Mouse (Mus musculus) hindbrain, postnatal 0 days (tissue): ENCODE results near the gene Wipf3. TPM values are rescaled to one million over a fixed set of nuclear protein-coding genes. Genes with fewer than 3 reads are reported as not detected.

Experiments used
- ATAC-seq: fragments of 200-750 bp; cut with Nextera tagmentation; 2 replicates; pipeline ENCODE4 v1.8.0; 2017; ENCODE audit warnings: mild to moderate bottlenecking, moderate TSS enrichment, moderate library complexity
- DNase-seq: peaks from one replicate; pipeline ENCODE4 v3.0.0-alpha.2; 2015; ENCODE audit warnings: low spot score
- H3K27ac ChIP-seq: fragments of 300-500 bp; sonication (generic); 2 replicates; pipeline ENCODE4 v1.5.1; 2014; ENCODE audit warnings: mild to moderate bottlenecking
- H3K27me3 ChIP-seq: fragments of 300-500 bp; sonication (generic); 2 replicates; pipeline ENCODE4 v1.6.1; 2014; ENCODE audit warnings: low read length, mixed read lengths; ENCODE audit not compliant: insufficient read depth
- H3K36me3 ChIP-seq: fragments of 300-500 bp; sonication (generic); 2 replicates; pipeline ENCODE4 v1.6.1; 2014; ENCODE audit warnings: low read length, mixed read lengths; ENCODE audit not compliant: insufficient read depth
- H3K4me1 ChIP-seq: fragments of 300-500 bp; sonication (generic); 2 replicates; pipeline ENCODE4 v1.6.1; 2014; ENCODE audit warnings: antibody characterized with exemption, low read length, mixed read lengths; ENCODE audit not compliant: insufficient read depth
- H3K4me2 ChIP-seq: fragments of 300-500 bp; sonication (generic); 2 replicates; pipeline ENCODE4 v1.6.1; 2014; ENCODE audit warnings: low read depth, mild to moderate bottlenecking, low read length, moderate library complexity, mixed read lengths
- H3K4me3 ChIP-seq: fragments of 300-500 bp; sonication (generic); 2 replicates; pipeline ENCODE4 v1.5.1; 2014; ENCODE audit warnings: low read length
- H3K9ac ChIP-seq: fragments of 300-500 bp; sonication (generic); replicated peaks from 2 replicates; pipeline ENCODE4 v1.6.1; 2014; ENCODE audit warnings: mild to moderate bottlenecking, low read length, moderate library complexity, mixed read lengths
- H3K9me3 ChIP-seq: fragments of 300-500 bp; sonication (generic); 2 replicates; pipeline ENCODE4 v1.6.1; 2016; ENCODE audit warnings: low read length, mixed read lengths
- CTCF ChIP-seq: IDR thresholded peaks from 2 replicates; pipeline ENCODE4 v1.5.1; 2016; ENCODE audit warnings: antibody characterized with exemption, control low read depth, low read depth
- WGBS: fragments of 180-500 bp; shearing (Covaris S2); extraction: QIAGEN DNeasy Blood & Tissue Kit; methylation state at CpG from one replicate; pipeline ENCODE4 v1.1.7; 2014; 5-methylcytosine and 5-hydroxymethylcytosine counted together
- polyA plus RNA-seq: library from polyadenylated mRNA; unstranded; fragments of >200 nt; fragmentation: Nextera tagmentation; extraction: Ambion mirVana; gene quantifications from 2 replicates; pipeline ENCODE4 v1.2.1, GENCODE M21; 2015
- total RNA-seq: library from RNA; depleted of rRNA; stranded (reverse); fragments of >200 nt; gene quantifications from 2 replicates; pipeline ENCODE4 v1.2.3, GENCODE M21; 2014

The Wipf3 gene
- total and polyA plus RNA-seq, 2 experiments from 2014 or later: 1.0 to 4.2 TPM

GRCm38 (mm10) chr6:54440658-54441057 lies 11.3 kb downstream of the Wipf3 start:
- 89% methylated on average over 6 of the region's 6 CpGs for WGBS
- Histone ChIP-seq H3K27ac (no peak overlapping the region), H3K4me1 (no peaks in the 10 kb centered on the region), H3K9ac (no peak overlapping the region), H3K9me3 (no peaks in the 10 kb centered on the region), H3K4me3 (no peak overlapping the region), H3K4me2 (no peak overlapping the region), H3K27me3 (no peaks in the 10 kb centered on the region), H3K36me3 (no peaks in the 10 kb centered on the region)
- TF ChIP-seq CTCF: no peak
- ATAC-seq (no peak), DNase-seq (no peak)

DNA sequence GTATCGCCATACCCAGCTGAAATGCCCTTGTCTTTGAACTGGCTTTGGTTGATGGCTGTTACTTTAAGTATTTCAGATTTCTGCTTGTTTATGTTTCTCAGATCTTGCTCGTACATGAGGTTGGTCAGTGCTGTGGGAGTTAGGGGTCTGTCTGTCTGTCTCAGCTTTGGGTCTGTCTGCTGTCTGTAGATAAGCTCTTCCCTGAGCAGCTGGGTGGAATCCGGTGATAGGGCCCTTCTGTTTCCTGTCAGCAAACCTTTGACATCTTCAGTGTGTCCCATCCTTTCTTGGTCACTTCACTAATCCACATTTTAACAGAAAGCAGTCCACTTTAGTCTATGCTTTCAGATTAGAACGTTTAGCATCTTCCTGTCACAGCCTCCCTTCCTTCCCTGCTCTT lies 14.3 kb downstream of the Wipf3 start:
- no peaks in the 10 kb centered on the region for H3K27me3 ChIP-seq
- H3K27ac ChIP-seq: no peak overlapping the region
- H3K4me3 ChIP-seq: no peak overlapping the region
- H3K36me3 ChIP-seq: no peaks in the 10 kb centered on the region
- H3K4me2 ChIP-seq: no peak overlapping the region
- no peak for ATAC-seq
- H3K9ac ChIP-seq: no peak overlapping the region
- no peak for DNase-seq
- no peaks in the 10 kb centered on the region for H3K9me3 ChIP-seq
- H3K4me1 ChIP-seq: no peaks in the 10 kb centered on the region
- WGBS: 83% methylated on average over 4 of the region's 4 CpGs
- no peak for TF ChIP-seq CTCF

- H3K4me1 ChIP-seq: no peaks in the 10 kb centered on the region
- WGBS: 66% methylated on average over 7 of the region's 7 CpGs
- no peak for TF ChIP-seq CTCF
- H3K9me3 ChIP-seq: no peaks in the 10 kb centered on the region
- H3K27ac ChIP-seq: no peak overlapping the region
- DNase-seq: no peak
- no peak overlapping the region for H3K9ac ChIP-seq
- no peak for ATAC-seq
- H3K4me2 ChIP-seq: no peak overlapping the region
- H3K36me3 ChIP-seq: no peaks in the 10 kb centered on the region
- no peak overlapping the region for H3K4me3 ChIP-seq
- no peaks in the 10 kb centered on the region for H3K27me3 ChIP-seq
Observed at GRCm38 (mm10) chr6:54444086-54444485, 14.7 kb downstream of the Wipf3 start.

DNA sequence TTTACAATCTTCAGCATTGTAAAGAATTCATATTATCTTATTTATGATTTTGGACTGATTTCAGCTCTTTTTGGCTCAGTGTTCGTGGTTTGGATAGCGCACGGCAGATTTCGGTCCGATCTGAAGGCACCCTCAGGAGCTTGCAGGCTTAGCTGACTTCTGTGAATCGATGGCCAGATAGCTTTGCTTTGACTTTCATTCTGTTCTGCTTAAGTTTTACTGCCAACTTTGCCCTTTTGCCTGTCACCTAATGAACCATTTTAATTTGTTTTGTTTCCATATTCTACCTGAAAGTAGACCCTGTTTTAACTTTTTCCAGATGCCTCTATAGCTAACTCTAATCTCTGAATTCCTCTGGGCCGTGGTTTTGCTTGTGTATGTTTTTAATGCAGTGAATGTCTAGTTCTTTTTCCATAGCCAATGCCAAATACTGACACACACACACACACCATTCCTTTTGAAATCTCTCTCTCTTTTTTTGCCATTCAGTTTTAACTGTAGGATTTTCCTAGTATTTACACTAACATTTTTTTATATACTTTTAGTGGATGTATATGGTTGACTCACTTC lies 15.9 kb downstream of the Wipf3 start:
- no peak overlapping the region for H3K9ac ChIP-seq
- no peak for TF ChIP-seq CTCF
- ATAC-seq (no peak), DNase-seq (no peak)
- no peaks in the 10 kb centered on the region for H3K27me3 ChIP-seq
- no peaks in the 10 kb centered on the region for H3K36me3 ChIP-seq
- H3K9me3 ChIP-seq: no peaks in the 10 kb centered on the region
- WGBS: 73% methylated on average over 7 of the region's 7 CpGs
- no peaks in the 10 kb centered on the region for H3K4me1 ChIP-seq
- H3K4me3 ChIP-seq: no peak overlapping the region
- no peak overlapping the region for H3K27ac ChIP-seq
- no peak overlapping the region for H3K4me2 ChIP-seq

- Histone ChIP-seq H3K4me1 (no peaks in the 10 kb centered on the region), H3K4me2 (no peak overlapping the region), H3K9ac (no peak overlapping the region), H3K9me3 (no peaks in the 10 kb centered on the region), H3K27ac (no peak overlapping the region), H3K36me3 (no peaks in the 10 kb centered on the region), H3K4me3 (no peak overlapping the region), H3K27me3 (no peaks in the 10 kb centered on the region)
- no peak for TF ChIP-seq CTCF
- 77% methylated on average over 4 of the region's 4 CpGs for WGBS
- DNase-seq (no peak), ATAC-seq (no peak)
Observed at GRCm38 (mm10) chr6:54447353-54447752, 17.9 kb downstream of the Wipf3 start.

- Histone ChIP-seq H3K4me2 (no peak overlapping the region), H3K27ac (no peak overlapping the region), H3K36me3 (no peaks in the 10 kb centered on the region), H3K9ac (no peak overlapping the region), H3K4me1 (peaks cover 7% of the 10 kb centered on the region; the same call in 1 of the 2 replicates), H3K4me3 (no peak overlapping the region), H3K27me3 (no peaks in the 10 kb centered on the region), H3K9me3 (no peaks in the 10 kb centered on the region)
- DNase-seq (no peak), ATAC-seq (no peak)
- 58% methylated on average over 7 of the region's 7 CpGs for WGBS
- TF ChIP-seq CTCF: no peak
Observed at GRCm38 (mm10) chr6:54459661-54460060, 30.3 kb downstream of the Wipf3 start.

GRCm38 (mm10) chr6:54460172-54460914 lies 30.9 kb downstream of the Wipf3 start:
- ATAC-seq (no peak), DNase-seq (no peak)

More at GRCm38 (mm10) chr6:54460172-54460914, 30.9 kb downstream of the Wipf3 start:
- Histone ChIP-seq H3K27me3 (no peaks in the 10 kb centered on the region), H3K9ac (no peak overlapping the region), H3K4me2 (no peak overlapping the region), H3K36me3 (no peaks in the 10 kb centered on the region), H3K4me3 (no peak overlapping the region), H3K27ac (no peak overlapping the region), H3K9me3 (no peaks in the 10 kb centered on the region), H3K4me1 (peaks cover 7% of the 10 kb centered on the region; the same call in 1 of the 2 replicates)
- WGBS: 75% methylated on average over 6 of the region's 6 CpGs
- TF ChIP-seq CTCF: no peak
